Mouse (Mus musculus): ENCODE measurements around the gene Jaml. TPM values are rescaled to one million over a fixed set of nuclear protein-coding genes. Genes with fewer than 3 reads are reported as not detected.

The Jaml gene
- total RNA-seq, 2 experiments from 2014 or later, result 0.28 to 0.86 TPM

DNA sequence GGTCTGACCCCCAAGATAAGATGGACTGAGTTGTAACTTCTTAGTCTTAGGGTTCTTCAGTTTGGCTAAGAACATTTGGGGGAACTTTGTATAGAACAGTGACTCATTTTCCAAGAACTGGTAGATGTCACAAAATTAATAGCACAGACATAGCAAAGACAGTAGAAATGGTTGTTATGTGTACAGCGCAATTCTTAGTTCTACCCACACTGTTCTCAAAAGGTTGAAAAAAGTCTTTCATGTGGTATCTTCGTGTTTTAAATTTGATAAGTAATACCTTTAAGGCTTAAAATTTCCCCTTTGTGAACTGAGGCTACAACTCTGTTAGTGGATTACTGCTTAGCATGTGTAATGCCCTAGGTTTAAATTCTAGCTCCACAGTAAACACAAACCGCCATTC is 4.1 kb downstream of the Jaml start:
- DNase-seq, result no peak

DNA sequence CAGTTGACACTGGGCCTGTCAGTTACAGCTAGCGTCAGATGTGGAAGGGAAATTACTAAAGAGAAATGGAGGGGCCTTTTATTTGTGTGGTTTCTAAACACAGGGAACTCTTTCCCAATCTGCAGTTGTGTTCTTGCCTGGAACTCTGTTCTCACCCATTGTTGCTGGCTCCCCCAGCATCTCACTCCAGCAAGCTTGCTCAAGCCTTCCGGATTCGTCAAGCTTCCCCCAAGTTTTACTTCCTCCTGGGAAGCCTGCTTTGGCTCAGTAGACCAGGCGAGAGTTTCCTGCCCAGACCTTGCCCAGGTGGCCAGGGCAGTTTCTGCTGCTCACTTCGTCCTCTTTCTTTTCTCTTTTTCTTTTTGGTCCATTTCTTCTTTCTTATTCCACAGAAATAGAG is 5.6 kb downstream of the Jaml start:
- DNase-seq, result no peak

DNA sequence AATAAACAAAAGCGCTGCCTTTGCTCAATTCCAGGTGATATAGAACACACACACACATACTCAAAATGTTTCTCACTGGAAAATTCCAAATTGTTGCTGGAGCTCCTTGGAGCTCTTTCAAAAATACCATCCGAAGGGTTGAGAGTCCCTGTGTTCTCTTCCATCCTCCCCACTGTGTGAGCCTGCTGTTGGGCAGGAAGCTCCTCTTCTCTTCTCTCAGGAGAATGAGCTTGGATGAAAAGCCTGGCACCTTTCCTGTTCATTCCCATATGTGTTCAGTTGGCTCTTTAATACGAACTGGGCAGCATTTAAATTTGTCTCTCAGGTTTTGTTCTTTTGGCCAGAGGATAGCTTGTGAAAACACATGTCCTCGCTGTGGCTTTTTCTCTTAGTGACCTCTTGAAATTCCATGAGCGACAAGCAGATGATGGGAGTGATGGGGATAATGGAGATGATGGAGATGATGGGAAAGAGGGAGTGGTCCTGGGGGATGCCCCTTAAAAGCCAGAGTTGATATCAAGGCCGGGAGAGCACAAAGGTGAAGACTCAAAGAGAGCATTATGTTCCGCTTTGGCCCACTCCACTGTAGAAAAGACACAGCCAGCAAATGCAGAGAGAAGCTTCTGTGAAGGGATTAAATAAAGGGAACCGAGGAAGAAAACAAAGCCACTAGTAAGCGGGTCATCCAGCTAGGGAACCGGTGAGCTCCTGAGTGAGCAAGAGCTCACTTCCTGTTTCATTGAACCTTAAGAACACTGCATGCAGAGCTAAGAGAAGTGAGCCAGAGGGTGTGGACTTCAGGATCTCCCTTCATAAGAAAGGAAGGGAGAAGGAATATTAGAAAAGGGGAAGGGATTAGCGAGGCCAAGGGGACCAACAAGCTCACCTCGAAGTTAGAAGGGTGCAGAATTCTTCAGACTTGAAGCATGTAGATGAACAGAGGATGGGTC is 7.0 kb downstream of the Jaml start:
- DNase-seq, result no peak

DNA sequence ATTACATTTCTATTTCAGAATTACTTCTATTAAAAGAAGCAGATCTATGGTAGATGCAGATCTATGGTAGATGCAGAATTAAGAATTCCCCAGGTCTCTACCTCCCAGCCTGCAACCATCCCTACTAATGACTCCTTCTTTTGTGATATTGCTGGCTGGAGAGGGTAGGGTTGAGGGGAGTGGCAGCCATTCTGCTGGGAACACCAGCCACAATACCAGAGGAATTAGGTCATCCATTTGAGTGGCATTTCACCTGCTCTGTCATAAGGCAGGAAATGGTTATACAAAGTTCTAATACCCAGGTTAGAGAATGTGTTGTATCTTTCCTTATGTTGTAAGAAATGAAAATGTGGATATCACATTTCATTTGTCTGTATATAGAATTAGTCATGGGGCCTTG is 9.1 kb downstream of the Jaml start:
- DNase-seq, result no peak

DNA sequence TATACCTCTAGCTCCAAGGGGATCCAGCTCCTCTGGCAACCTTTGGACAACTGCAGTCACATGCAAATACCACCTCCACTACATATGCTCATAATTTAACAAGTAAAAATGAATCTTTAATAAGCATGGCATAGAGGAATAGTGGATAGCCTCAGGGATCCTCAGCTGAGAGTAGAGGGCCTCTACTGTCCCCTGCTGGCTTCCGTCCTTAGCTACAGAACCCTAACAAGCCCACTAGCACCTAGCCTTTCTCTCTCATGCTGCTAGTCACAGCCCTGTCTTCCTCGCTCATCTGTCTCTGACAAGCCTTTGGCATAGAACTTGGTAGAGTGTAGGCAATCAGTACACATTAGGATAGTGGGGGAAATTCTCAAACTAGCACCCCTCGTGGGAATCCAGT is 11.8 kb downstream of the Jaml start:
- no peak for DNase-seq

DNA sequence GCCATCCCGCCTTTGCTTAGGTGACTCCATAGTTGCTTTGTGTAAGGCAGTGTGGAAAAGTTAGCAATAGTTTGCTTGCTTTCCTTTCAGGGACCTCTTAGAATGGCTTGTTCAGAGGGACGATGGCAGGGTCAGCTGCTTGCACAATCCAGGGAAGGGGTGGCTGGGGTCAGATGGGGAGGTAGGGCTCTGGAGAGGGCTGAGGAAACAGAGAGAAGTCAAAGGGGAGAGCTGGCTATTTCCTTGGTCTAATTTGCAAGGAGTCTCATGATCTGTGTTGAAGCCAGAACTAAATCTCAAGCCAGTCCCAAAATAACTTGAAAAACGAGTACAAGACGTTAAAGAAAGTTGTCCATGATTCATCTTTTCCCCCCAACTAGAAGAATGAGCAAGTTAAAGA is 13.7 kb downstream of the Jaml start:
- peak; percentile 16 for DNase-seq

DNA sequence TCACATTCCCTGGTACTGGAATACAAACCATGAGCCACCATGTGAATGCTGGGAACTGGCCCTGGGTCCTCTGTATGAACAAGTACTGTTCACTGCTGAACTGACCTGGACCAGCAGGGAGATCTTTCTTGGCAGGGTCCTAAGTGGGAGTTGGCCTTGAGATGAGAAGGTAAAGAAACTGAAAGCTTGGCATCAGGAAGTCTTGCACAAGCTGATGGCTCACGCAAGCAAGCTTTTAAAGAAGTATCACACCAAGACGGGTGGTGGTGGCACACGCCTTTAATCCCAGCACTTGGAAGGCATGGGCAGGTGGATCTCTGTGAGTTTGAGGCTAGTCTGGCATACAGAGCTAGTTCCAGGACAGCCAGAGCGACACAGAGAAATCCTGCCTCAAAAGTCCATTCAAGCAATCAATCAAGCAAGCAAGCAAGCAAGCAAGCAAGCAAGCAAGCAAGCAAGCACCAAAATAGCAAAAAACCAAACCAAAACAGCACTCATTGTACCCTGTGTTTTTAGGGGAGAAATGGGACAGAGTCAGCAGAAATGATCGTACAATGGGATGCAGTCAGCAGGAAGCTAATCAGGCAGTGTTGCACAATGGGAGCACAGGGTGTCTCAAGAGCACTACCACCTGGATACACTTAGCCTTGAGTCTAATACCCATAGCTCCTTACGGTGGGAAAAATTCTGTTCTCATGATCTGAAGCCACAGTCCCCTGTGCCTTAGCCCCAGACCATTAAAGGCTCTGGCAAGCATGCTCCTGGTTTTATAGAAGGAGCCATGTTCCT is 16.4 kb downstream of the Jaml start:
- DNase-seq, result no peak

DNA sequence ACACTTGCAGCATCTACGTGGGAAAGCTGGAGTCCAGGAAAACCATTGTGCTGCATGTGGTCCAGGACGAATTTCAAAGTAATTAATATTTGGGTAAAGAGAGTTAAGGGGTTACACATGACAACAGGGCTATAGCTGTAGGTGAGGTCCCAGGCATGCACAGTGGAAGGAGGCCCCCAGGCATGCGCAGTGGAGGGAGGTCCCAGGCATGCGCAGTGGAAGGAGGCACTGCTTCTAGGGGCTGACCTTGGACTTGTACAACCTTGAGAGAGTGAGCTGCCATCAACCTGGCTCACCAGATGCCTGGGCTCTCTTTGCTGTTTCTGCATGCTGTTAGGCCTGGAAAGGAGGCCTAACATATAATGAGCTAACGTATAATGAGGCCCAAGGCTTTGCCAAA is 18.9 kb downstream of the Jaml start:
- DNase-seq, result no peak

DNA sequence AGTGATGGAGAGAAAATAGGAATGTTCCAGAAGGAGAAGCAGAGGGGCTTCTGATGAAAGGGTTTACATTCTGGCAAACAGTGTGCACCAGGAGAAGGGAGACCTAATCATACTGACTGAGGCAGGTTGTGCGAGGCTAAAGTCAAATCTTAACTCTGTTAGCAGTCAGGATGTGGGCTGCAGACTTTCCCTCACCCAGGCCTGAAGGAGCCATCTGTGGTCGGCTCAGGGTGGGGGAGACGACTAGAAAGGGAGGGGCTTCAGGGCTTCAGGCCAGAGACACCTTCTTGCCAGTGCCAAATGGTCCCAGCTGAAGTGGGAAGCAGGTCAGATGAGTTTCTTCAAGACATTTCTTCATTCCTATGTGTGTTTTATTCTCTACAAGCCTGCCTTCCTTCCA is 19.4 kb downstream of the Jaml start:
- DNase-seq, result no peak

DNA sequence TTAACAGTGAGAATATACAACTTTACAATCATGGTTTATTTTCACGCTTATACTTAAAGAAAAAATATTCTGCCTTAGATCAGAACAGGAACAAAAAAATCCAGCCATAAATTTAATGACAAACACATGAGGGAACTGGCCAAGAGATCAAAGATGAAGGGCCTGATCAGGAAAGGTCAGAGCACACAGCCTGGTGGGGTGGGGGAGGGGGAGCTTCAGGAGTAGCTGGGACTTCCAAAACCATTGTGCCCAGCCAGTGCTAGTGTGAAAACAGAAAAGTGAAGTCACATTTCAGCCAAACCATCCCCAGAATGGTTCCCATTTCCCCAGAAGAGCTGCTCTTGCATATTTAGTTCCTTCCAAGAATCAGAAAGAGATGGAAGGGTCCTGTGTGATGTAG is 23.5 kb downstream of the Jaml start:
- DNase-seq, result no peak

DNA sequence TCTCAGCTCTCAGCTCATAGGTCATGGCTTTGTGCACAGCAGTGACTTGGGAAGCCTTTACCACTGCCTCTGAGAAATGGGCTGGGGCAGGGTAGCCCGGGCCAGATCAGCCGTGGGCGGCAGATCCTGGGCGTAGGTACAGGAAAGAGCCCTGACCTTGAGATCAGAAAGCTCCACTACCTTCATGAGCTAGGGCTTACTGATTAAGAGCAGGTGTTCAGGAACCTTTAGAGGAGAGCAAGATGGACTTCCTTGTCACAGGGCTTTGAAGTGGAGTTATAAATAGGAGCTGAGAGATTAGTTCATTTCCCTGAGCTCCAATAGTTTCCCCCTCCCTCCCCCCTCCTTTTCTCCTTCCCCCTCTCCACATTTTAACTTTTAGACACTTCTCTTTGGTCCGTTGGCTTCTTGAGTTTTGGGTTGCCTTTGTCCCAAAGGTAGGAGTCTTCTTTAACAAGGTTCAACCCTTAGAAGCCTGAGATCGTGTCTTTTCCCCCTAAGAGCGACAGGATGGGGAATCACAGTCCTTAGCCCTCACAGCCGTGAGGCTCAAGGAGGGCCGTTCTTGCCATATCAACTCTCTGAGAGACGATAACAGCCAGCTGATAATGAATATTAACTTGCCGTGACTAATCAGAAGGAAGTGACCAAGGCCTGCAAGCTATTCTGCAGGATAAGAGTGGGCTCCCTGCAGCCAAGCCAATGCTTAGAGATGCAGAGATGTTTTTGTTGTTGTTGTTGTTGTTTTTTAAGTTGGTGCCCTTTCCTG is 24.4 kb downstream of the Jaml start:
- DNase-seq, result no peak

DNA sequence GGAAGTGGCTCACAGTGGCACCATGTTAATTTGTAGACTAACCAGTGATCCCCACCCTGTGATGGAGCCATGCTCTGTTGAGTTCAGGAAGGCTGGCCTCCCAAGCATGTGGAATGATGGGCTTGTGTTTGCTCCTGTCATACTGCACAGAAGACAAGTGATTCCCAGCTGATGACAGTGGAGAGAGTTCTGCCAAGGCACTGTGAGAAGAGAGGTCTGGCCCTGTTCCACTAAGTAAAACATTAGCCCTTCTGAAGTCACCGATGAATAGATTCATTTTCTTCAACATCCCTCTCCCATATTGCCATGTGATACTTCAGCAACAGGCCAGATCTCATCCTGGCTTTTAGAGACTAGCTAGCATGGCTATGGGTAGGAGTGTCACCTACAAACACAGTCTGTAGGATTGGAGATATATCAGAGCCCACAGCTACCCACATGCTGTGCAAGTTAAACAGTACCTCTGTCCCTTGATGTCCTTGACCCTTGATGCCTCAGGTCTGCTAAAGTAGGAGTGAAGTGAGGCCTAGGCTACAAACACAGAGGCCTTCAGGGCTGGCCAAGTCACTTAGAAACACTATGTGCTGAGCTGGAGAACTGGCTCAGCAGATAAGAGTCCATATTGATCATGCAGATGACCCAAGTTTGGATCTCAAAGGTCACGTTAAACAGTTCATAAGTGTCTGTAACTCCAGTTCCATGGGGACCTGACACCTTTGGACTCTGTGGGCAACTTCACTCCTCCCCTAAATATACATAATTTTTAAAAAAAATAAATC is 26.8 kb downstream of the Jaml start:
- DNase-seq, result no peak

DNA sequence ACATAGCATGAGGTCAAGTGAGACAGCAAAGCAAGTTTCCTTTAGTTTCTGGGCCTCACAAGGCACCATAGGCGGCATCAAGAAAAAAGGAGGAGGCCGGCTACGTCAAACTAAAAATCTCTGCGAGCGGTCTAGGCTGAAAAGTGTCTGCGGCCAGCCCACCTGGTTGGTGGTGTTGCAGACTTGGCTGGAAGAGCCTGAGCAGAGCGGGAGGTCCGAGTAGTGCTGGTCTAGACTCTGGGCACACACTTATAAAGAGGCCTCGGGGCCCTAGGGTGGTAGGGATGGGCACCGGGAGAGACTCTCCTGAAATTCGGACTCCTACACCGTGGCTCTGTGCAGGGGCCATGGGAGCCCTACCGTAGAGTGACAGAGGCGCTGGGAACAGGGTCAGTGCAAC is 36.7 kb downstream of the Jaml start:
- DNase-seq, result no peak

DNA sequence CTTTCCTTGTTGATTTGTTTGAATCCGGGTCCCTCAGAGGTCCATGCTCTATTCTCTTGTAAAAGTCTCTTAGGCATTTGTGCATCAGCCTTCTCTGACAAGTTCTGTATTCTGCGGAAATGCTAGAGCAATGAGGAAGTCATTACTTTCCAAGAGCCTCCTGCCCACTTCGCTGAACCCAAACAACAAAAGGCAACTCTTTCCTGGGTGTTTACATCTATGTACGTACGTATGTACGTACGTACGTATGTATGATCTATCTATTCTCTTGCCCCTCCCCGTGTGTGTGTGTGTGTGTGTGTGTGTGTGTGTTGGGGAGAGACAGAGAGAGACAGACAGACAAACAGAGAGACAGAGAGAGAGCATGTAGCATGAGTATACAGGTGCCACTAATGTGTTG is 37.8 kb downstream of the Jaml start:
- DNase-seq, result no peak

DNA sequence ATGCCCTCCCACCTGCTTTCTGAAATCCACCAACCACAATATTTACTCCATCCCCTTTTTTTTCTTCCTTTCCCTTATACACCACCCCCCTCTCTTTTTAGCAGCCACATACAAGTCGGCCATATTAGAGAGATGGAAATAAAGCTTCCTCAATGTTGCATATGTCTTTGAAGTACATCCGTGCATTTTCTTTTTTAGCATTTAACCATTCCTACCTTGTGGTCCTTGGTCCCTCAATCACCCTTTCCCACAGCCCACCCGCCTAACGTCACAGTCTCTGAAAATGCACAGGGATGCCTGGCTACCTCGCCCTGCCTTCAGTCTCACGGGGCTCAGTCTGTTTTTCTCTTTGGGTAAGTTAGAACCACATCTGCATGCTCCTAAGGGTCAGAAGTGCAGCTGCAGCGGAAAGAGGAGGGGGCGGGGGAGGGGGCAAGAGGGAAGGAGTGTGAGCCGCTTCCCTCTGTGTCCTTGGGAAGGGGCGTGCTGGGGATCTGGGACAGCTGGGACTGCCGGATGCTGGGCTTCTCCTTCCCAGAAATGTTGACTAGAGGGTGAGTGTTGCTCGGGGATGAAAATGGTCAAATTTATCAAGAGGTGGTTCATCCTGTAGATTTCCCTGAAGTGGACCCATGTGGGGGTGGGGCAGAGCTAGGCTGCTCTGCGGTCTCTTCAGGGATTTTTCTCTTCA is 38.9 kb downstream of the Jaml start, which contains the start of gene Scn2b:
TSS of gene Scn2b (plus strand) at position 42 of the 691 bp plus-strand sequence.
- DNase-seq, result no peak

DNA sequence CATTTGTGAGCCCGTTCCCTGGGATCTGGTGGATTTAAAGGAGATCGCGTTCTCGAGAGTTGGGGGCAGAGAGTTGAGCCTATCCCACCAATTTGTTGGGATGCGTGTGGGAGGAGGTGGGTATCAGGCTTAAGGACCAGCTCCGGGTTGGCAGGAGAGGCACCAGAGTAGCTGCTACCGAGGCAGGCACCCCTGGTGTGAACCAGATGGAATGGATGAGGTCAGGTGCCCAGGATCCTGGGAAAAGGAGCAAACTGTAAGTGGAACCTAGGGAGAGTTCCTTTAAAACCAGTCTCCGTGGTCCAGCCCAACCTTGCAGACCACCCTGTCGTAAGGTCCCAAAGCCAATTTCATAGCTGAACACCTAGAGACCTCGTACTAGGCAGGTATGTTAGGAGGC is 39.6 kb downstream of the Jaml start:
- DNase-seq, result no peak

DNA sequence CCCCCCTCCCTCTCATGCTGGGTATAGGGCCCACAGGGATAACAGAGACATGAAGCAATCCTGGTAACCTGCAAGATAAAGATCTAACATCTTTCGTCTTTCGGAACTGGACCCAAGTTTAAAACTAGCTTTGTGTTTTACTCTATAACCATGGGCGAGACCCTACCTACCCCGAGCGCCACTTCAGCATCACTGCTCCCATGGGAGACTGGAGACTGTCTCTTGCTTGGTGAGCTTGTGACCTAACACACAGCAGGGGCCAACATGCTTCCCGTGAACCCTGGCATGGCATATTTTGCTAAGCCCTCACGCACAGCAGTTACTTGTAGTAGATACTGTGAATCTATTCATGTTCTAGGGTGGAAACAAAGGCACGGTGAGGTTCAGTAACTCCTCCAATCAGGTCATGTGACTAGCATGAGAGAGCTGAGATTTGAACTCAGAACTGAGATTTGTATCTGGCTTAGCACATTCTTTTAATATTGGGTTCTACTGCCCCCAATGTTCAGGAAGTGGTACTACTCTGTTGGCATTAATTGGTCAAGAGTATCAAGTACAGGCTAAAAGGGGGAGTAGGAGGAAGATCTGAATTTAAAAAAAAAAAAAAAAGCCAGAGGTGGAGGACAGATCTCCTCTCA is 40.5 kb downstream of the Jaml start:
- DNase-seq, result no peak

DNA sequence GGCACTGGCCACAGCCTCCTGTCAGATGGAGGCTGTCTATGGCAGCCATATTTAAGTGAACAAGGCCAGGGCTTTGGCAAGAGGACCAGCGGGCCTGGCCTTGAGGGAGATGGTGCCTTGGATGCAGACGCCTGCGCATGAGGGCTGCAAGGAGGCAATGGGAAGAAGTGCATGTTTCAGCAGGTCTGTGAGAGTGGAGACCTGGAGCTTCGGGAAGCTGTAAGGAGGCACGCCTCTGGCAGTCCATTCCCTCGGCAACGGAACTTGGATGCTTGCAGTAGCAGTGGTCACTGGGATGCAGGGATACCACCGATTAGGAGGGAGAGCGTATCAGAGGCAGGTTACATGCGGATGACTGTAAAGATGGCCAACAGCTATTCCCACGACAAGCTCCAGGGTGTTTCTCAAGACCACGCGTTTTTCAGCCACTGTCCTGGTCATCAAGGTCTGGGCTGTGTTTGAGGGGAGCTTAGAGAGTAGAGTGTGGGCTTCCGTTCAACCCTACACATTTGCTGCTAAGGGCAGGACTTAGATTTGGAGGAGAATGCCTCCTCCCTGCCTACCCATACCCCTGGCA is 41.1 kb downstream of the Jaml start:
- no peak for DNase-seq

DNA sequence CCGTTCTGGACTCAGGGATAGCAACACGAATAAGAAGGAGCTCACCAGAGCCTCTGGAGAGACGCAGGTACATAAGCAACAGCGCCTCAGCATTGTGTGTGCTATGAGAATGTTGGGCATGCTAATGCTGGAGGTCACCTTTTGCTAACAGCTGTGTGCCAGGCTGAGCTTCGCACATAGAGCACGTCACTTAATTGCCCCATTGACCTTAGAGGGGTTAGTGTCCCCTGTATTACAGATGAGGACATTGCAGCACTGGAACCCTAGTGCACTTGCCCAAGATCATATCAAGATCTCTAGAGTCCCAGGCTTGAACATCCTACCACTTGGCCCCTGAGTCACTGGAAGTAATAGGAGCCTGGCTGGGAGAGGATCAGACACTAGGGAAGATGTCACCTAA is 41.6 kb downstream of the Jaml start:
- no peak for DNase-seq

DNA sequence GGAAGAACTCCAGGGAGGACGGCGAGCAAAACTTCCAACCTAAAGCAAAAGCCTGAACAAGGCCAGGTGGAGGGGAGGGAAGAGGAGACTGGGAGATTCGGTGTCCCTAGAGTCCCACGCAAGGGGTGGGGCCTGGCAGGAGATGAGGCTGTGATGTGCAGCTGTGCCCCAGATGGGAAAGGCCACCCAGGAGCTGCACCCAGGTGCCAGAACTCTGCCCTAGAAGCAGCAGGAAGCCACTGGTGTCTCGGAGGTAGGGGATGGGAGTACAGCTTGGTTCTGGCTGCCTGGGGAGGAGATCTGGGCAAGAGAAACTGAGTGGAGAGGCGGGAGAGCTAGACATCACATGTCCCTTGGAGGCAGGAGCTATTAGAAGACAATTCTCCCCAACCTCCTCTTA is 42.0 kb downstream of the Jaml start:
- peak; percentile 56 for DNase-seq

All from gastrocnemius, postnatal 25 days (tissue).